Mouse (Mus musculus) olfactory bulb, adult 2 months (tissue): ENCODE data around the gene Espn. TPM values are rescaled to one million over a fixed set of nuclear protein-coding genes. Genes with fewer than 3 reads are reported as not detected.

Source experiments
- H3K27ac ChIP-seq: fragments of 200-500 bp; 2 replicates; pipeline ENCODE4 v1.5.1; 2012; ENCODE audit warnings: low read depth, low read length; ENCODE audit not compliant: insufficient read depth
- H3K4me1 ChIP-seq: fragments of 200-500 bp; 2 replicates; pipeline ENCODE4 v1.6.1; 2012; ENCODE audit warnings: low read length; ENCODE audit not compliant: control insufficient read depth, insufficient read depth
- H3K4me3 ChIP-seq: fragments of 200-500 bp; 2 replicates; pipeline ENCODE4 v1.5.1; 2012; ENCODE audit warnings: mild to moderate bottlenecking, low read depth, low read length, moderate library complexity; ENCODE audit not compliant: insufficient read depth
- CTCF ChIP-seq: fragments of 200-500 bp; IDR thresholded peaks from 2 replicates; pipeline ENCODE4 v1.5.1; 2012; ENCODE audit warnings: low read depth, mild to moderate bottlenecking, low read length, moderate library complexity; ENCODE audit not compliant: insufficient read depth
- POLR2A ChIP-seq: fragments of 200-500 bp; IDR thresholded peaks from 2 replicates; pipeline ENCODE4 v1.6.1; 2012; ENCODE audit warnings: mild to moderate bottlenecking, low read depth, low read length, moderate library complexity; ENCODE audit not compliant: insufficient read depth
- WGBS: fragments of 180-500 bp; shearing (Covaris S2); methylation state at CpG from one replicate; pipeline ENCODE4 v1.1.7; 2018; 5-methylcytosine and 5-hydroxymethylcytosine counted together
- polyA plus RNA-seq: library from polyadenylated mRNA; stranded (reverse); fragments of >200 nt; gene quantifications from 2 replicates; pipeline ENCODE4 v1.2.4, GENCODE M21; 2012; ENCODE audit warnings: low replicate concordance; ENCODE audit not compliant: missing spikeins, insufficient read depth, insufficient read length

Espn gene
- polyA plus RNA-seq, 1 experiment, result not detected

- no peak overlapping the region for H3K4me3 ChIP-seq
- peaks cover 37% of the 10 kb centered on the region for H3K4me1 ChIP-seq
- no peak for TF ChIP-seq CTCF
- no peak for TF ChIP-seq POLR2A
- WGBS, result 18% methylated on average over 13 of the region's 13 CpGs
- H3K27ac ChIP-seq, result no peak overlapping the region
These were observed 27.7 kb downstream of the Espn start for GRCm38 (mm10) chr4:152124361-152124961.

- TF ChIP-seq CTCF, result no peak
- TF ChIP-seq POLR2A, result no peak
- H3K4me1 ChIP-seq, result peaks cover 32% of the 10 kb centered on the region
- H3K4me3 ChIP-seq, result no peak overlapping the region
- no peak overlapping the region for H3K27ac ChIP-seq
- WGBS, result 4% methylated on average over 12 of the region's 12 CpGs
These were observed 31.0 kb downstream of the Espn start for GRCm38 (mm10) chr4:152121183-152121505.

GRCm38 (mm10) chr4:152120311-152121182 is 31.6 kb downstream of the Espn start:
- WGBS, result 7% methylated on average over 31 of the region's 31 CpGs
- H3K4me3 ChIP-seq, result 0 out of 2 replicates have a peak overlapping the region, but pooled peaks have one; percentile 1
- TF ChIP-seq CTCF (no peak), POLR2A (no peak)
- peaks cover 32% of the 10 kb centered on the region for H3K4me1 ChIP-seq
- no peak overlapping the region for H3K27ac ChIP-seq

GRCm38 (mm10) chr4:152119396-152120292 is 32.5 kb downstream of the Espn start:
- Histone ChIP-seq H3K4me3 (peak overlapping the region; percentile 1; the same call in 1 of the 2 replicates), H3K4me1 (peaks cover 25% of the 10 kb centered on the region), H3K27ac (no peak overlapping the region)
- WGBS, result 13% methylated on average over 39 of the region's 39 CpGs
- peak; percentile 61 for TF ChIP-seq CTCF
- TF ChIP-seq POLR2A, result no peak

- TF ChIP-seq CTCF (no peak), POLR2A (no peak)
- no peak overlapping the region for H3K27ac ChIP-seq
- 87% methylated on average over 9 of the region's 9 CpGs for WGBS
- peaks cover 25% of the 10 kb centered on the region for H3K4me1 ChIP-seq
- H3K4me3 ChIP-seq, result no peak overlapping the region
These were observed 34.6 kb downstream of the Espn start for GRCm38 (mm10) chr4:152117538-152117937.

- 19% methylated on average over 30 of the region's 30 CpGs for WGBS
- TF ChIP-seq CTCF (no peak), POLR2A (no peak)
- Histone ChIP-seq H3K27ac (no peak within 1 kb of the TSS), H3K4me3 (no peak within 1 kb of the TSS), H3K4me1 (peaks cover 23% of the 10 kb centered on the region)
These were observed 36.1 kb downstream of the Espn start, which contains the start of gene Tnfrsf25 for GRCm38 (mm10) chr4:152115921-152116612. Tnfrsf25 (plus strand) TSS chr4:152115934.

GRCm38 (mm10) chr4:152114080-152114479 is 38.1 kb downstream of the Espn start:
- Histone ChIP-seq H3K4me1 (peaks cover 7% of the 10 kb centered on the region), H3K27ac (no peak overlapping the region), H3K4me3 (no peak overlapping the region)
- no peak for TF ChIP-seq CTCF
- TF ChIP-seq POLR2A, result no peak
- 78% methylated on average over 16 of the region's 16 CpGs for WGBS

GRCm38 (mm10) chr4:152112329-152112728 is 39.8 kb downstream of the Espn start:
- Histone ChIP-seq H3K27ac (no peak overlapping the region), H3K4me1 (peaks cover 19% of the 10 kb centered on the region), H3K4me3 (no peak overlapping the region)
- WGBS, result 86% methylated on average over 9 of the region's 9 CpGs
- TF ChIP-seq CTCF (no peak), POLR2A (no peak)
